Mouse (Mus musculus) B cell, adult 67 days (primary cell): Measurements from ENCODE around the gene Smc3. TPM values are rescaled to one million over a fixed set of nuclear protein-coding genes. Genes with fewer than 3 reads are reported as not detected.

Experiments used
- total RNA-seq, 2 experiments: library from RNA; stranded (reverse); gene quantifications; 4 replicates each; pipeline ENCODE4 v1.2.4; 2023

The Smc3 gene
- total RNA-seq = 10 to 100 TPM; 57.7 to 66.3 TPM

DNA sequence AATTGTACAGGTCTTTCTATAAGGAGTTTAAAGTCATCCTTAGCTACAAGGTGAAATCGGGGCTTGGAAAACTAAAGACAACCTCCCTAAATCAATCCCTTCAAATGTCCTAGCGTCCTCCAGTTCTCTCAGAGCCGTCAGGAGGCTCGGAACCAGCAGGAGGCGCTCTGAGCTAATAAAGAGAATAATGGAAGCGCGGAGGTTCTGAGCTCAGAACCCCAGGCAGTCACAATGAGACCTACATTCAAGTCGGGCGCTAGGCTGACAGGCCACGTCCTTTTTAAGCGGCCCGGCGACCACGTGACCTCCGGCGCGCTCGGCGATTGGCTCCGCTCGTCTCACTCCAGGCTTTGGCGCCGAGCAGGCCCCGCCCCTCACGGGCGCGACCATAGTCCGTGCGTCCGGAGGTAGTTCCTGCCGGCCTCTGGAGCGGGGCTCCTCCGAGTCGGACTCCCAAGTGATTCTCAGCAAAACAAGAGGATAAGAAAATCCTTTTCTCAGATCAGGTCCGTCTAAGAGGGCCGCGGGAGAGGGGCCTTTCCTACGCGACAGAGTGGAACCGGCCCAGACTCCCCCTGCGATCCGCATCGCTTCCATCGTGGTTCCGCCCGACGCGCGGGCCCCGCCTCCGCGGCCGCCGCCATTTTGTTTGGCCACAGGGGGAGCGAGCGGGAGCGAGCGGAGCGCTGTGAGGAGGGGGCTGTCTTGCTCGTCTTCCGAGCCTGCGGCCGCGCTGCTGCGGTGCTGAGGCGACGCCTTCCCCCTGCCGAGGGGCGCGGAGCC, at the start of gene Smc3:
Gene Smc3 (plus strand): TSS at position 642 of the 783 bp plus-strand sequence.

DNA sequence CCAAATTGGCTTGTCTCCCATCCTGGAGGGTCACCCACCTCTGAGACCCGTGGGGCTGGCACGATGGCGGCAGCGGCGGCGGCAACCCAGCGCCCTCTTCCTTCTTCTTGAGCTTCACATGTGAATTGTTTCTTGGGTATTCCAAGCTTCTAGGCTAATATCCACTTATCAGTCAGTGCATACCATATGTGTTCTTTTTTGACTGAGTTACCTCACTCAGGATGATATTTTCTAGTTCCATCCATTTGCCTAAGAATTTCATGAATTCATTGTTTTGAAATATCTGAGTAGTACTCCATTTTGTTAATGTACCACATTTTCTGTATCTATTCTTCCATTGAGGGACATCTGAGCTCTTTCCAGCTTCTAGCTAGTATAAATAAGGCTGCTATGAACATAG, 11.2 kb upstream of the Smc3 start, which contains the start of gene Nutf2-ps1:
Gene Nutf2-ps1 (minus strand): TSS at position 101 of the 400 bp plus-strand sequence.

GRCm38 (mm10) chr19:53676718-53677634, 76.8 kb downstream of the Smc3 start, which contains the start of gene Rbm20:
Gene Rbm20, plus strand, starts transcription at chr19:53677306.

Other genes starting within 250 kb of the Smc3 start
- gene Gm10197, start 228.6 kb upstream of the Smc3 start, total RNA-seq = not detected
- gene Smndc1, start 209.8 kb upstream of the Smc3 start, total RNA-seq = 100 to 1,000 TPM in 1 of 2 experiments, 10 to 100 TPM in 1; 99.8 to 105 TPM
- 10 to 100 TPM; 59.5 to 66.9 TPM for gene Dusp5, start 71.3 kb upstream of the Smc3 start, total RNA-seq
- gene Nutf2-ps1, start 11.3 kb upstream of the Smc3 start, total RNA-seq = 10 to 100 TPM; 24.3 to 32.8 TPM
- not detected for gene Rbm20, start 76.9 kb downstream of the Smc3 start, total RNA-seq